Mouse (Mus musculus) ovary, postnatal 36 days (tissue): Measurements from ENCODE around the gene Nrbp1.

ENCODE experiments used
- DNase-seq: peaks from one replicate; pipeline ENCODE4 v3.0.0; 2022; ENCODE audit warnings: low spot score, mixed read lengths

Nrbp1 gene

DNA sequence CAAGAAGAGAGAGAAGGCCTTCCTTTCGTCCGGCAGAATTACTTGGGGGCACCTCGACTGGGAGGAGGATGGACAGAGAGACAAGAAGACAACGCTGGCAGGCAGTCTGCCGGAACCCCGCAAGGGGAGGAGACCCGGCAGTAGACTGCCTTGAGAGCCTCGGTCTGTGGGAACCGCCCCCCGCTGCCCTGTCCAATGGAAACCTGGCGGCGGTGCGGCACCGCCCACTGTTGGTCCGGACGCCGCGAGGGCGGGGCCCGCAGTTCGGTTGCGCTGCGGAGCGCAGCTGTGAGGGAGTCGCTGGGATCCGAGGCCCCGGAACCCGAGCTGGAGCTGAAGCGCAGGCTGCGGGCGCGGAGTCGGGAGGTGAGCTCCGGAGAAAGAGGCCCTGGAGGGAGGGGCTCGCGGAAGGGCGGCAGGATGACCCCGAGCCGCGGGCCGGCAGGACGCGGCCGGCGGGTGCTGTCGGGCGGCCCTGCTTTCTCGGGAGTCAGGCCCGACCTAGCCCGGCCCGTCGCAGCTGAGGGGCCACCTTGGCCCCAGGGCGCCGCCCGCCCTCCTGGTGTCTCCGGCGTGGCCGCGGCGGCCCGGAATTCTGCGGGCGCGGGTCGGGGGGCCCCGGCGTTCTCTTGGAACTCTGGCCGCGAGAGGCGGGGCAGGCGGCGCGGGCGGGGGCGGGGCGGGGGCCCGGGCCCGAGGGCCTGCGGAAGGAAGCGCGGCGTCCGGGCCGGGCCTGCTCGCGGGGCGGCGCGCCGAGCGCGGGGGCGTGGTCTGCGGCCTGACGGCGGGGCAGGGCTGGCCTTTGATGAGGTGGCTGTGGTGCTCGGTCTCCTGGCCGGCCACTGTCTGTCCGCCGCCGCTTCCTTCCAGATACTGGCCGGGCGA lies at the start of gene Nrbp1, which contains the start of gene Gm9970:
Nrbp1 (plus strand) TSS at position 228 of the 885 bp plus-strand sequence.
Gm9970 (minus strand) TSS at position 596 of the 885 bp plus-strand sequence.
- DNase-seq = peak; percentile 96

- no peak for DNase-seq
Measured at GRCm38 (mm10) chr5:31192045-31192938, 48.4 kb upstream of the Nrbp1 start.

DNA sequence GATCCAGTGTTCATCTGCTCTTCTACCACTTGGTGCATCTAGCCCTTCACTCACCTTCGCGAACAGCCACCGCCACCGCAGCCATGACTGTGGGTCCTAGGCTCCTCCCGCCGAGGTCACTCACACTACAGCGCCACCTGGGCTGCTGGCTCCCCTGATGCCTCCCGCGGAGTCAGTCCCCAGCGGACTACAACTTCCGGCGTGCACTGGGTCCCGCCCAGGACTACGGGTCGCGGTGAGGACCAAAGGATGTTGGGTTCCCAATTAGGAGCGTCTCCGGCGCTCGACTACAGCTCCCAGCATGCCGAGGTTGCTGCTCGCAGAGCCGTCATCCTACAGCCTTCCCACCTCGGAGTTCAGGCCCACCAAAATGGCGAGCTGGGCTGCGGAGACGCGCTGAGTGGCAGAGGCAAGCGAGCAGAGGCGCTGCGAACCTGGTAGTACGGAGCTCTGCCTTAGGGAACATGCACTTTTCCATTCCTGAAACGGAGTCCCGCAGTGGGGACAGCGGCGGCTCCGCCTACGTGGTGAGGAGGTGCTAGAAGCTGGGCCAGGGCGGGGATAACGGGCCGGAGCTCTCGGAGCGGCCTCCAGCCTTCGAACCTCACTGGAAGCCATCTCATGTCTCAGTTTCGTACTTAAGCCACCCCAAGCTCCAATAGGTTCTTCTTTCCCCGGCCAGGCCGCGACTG lies 47.6 kb upstream of the Nrbp1 start, which contains the start of the genes Snx17 and Eif2b4:
Snx17 (plus strand) TSS at position 289 of the 692 bp plus-strand sequence.
Eif2b4 (minus strand) TSS at position 492 of the 692 bp plus-strand sequence.
- peak; percentile 99 for DNase-seq

GRCm38 (mm10) chr5:31193631-31194281 lies 46.9 kb upstream of the Nrbp1 start:
- no peak for DNase-seq

GRCm38 (mm10) chr5:31194486-31195485 lies 45.9 kb upstream of the Nrbp1 start:
- DNase-seq = no peak

- DNase-seq = no peak
Measured at GRCm38 (mm10) chr5:31195671-31196070, 45.0 kb upstream of the Nrbp1 start.

DNA sequence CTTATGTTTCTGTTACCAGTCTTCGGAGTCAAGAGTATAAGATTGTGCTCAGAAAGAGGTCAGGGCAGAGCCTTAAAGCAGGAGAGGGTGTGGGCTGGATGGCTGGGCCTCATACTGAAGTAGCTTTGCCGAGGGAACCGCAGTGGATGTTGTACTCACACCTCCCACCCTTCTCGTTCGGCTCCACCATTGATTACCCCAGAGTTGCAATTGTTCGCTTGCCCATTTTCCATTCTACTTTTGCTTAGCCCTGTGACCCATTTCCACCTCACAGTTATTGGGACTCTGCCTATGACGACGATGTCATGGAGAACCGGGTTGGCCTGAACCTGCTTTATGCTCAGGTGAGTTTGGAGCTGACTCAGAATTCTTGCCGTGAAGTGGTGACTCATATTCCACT lies 44.5 kb upstream of the Nrbp1 start:
- DNase-seq = no peak

- DNase-seq = no peak
Measured at GRCm38 (mm10) chr5:31197072-31197471, 43.6 kb upstream of the Nrbp1 start.

DNA sequence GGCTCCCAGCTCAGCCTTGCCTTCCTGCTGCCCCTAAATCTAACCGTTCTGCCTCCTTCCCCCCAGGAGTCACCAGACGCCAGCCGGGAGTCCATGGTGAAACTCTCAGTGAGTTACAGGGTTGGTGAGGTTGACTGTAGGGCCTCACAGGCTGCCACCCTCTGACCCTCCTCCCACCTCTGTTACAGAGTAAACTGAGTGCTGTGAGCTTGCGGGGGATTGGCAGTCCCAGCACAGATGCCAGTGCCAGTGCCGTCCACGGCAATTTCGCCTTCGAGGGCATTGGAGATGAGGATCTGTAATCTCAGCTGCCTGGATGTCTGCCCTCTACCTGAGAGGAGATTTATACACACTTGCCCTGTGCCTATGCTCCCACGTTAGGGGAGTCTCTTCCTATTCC lies 42.5 kb upstream of the Nrbp1 start:
- no peak for DNase-seq

- DNase-seq = no peak
Measured at GRCm38 (mm10) chr5:31198616-31199320, 41.9 kb upstream of the Nrbp1 start.

DNA sequence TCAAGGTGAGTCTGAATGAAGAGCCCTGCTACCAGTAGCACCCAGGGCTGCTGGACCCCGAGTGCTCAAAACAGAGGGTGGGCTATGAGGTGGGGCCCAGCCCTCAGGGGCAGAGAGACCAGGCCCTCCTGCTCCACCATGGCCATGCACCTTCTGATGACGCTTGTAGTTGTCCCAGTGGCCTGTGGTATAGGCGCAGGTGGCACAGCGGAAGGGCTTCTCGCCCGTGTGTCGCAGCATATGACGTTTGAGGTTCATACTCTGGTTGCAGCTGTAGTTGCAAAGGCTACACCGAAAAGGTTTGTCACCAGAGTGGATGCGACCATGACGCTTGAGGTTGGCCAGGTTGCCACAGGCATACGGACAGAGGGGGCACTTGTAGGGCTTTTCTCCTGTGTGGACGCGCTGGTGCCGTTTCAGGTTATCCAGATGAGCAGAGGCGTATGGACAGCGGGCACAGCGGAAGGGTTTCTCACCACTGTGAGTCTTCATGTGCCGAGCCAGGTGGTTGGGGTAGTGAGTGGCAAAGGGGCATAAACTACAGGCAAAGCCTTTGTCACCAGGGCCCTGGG lies 41.3 kb upstream of the Nrbp1 start:
- no peak for DNase-seq

- DNase-seq = no peak
Measured at GRCm38 (mm10) chr5:31199893-31200292, 40.8 kb upstream of the Nrbp1 start.

GRCm38 (mm10) chr5:31200327-31200768 lies 40.3 kb upstream of the Nrbp1 start:
- peak; percentile 36 for DNase-seq

DNA sequence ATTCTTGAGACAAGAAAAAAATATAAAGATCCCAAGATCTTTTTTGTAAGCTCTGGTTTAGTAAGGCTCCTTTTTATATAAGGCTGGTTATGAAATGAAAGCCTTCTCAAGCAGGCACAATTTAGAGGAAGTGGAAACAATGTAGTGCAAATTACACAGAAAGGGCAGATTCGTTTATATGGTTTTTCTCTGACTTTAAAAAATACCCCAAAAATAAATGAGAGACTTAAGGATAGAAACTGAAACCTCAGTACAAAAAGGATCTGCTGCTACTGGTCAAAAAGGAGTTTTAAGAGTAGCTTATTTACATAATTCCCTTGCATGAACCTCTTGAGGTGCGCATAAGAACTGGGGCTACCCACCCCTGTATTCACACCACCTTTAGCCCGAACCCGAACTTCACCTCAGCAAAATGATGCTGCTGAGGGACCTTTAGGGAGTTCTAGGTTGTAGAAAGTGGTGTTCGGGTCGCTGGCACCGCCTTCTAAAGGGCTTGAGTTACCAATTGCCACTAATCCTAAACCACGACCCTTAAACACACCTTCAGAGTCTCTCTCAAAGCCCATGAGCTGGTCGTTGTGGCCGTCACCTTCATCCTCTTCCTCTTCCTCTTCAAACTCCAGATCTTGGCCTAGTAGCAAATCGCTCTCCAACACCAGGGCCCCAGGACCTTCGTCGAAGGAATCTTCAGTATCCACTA lies 39.5 kb upstream of the Nrbp1 start:
- no peak for DNase-seq

DNA sequence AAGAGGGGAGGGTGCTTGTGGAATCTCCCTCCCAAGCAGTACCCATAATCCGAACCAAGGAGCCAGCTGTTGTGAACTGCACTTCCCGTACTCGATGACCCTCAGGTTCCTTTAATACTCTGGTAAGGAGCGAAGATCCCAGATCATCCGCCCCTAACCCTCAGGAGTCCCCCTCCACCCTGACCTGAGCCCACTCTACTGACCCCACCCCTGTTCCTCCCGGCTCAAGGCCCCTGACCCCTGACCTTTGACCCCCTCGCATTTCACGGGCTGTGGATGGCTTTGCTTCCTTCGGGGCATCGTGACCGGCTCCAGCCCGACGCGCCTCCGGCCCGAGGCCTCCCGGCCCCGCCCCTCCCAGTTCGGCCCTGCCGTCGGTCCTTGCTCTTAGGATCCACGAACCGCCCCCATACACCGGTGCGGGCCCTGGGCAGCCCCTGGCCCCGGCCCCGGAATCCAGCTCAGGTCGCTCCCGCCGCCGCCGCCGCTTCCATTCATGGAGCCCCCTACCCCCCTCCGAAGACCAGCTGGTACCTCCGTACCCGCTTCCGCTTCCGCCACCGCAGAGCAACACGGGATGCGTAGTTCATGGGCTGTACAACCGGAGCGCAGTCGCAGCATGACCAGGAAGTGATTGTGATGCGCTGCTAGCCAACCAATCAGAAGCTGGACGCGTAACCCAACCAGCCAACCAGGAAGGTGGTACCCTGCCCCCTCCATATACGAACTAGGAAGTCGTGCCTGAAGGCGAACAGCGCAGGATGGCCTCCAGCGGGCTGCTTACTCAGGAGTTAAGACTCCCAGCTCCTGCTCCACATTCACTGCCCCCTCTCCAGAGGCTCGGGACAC lies 38.7 kb upstream of the Nrbp1 start, which contains the start of gene Zfp513:
Zfp513 (minus strand) TSS at position 562 of the 849 bp plus-strand sequence.
- DNase-seq = peak; percentile 92

DNA sequence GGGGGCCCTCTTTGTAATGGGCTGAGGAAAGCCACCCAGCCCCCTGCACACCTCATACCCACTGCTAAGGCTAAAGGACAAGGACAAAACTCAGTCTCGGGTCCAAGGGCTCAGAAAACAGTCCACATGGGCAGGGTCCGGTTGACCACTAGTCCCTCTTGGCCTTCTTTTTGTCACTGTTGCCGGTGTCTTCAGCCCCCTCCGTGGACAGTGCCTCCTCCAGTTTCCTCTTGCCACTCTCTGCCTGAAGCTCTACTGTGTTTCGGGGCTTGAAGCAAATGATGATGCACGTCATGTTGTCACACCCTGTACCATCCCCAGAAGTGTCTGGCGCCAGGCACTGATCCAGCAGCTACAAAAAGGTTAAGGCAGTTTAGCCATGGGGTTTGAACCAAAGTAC lies 37.7 kb upstream of the Nrbp1 start:
- DNase-seq = no peak

DNA sequence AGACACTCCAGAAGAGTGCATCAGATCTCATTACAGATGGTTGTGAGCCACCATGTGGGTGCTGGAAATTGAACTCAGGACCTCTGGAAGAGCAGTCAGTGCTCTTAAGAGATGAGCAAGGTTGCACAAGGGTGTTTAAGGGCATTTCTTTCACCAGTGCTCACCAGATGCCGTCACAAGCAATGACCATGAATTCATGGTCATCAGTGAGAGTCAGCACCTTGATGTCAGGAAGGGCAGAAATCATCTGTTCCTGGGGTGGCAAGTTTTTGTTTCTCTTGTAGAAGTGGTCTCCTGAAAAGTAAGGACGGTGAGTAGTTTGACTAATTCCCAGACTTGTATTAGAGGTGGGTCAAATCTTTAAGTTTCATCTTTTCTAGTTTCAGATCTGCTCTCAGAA lies 36.8 kb upstream of the Nrbp1 start:
- DNase-seq = no peak
